Mouse (Mus musculus) cortical plate, adult 2 months (tissue): ENCODE results near the gene Fxn.

Source experiments
- CTCF ChIP-seq: fragments of 200-500 bp; IDR thresholded peaks from 2 replicates; pipeline ENCODE4 v1.5.1; 2011; ENCODE audit warnings: mild to moderate bottlenecking, control low read depth, low read length; ENCODE audit not compliant: insufficient read depth; ENCODE audit errors: extremely low read depth
- POLR2A ChIP-seq: fragments of 200-500 bp; IDR thresholded peaks from 2 replicates; pipeline ENCODE4 v1.6.1; 2011; ENCODE audit warnings: mild to moderate bottlenecking, low read length, control low read depth; ENCODE audit not compliant: insufficient read depth; ENCODE audit errors: extremely low read depth

DNA sequence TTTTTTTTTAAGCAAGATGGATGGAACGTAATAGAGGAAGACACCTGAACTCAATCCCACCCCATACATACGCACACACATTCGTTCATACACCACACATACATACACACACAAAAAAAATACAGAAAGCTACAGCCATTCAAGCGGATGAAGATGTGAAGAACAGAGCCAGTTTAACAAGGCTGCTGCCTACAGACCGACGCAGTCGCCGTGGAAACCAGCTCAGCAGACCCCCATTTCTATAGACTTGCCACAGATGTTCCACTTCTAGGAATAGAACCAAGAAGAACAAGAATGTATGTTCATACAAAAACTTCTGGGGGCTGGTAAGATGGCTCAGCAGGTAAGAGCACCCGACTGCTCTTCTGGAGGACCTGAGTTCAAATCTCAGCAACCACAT lies 63.6 kb downstream of the Fxn start:
- TF ChIP-seq CTCF, result no peak
- no peak for TF ChIP-seq POLR2A
